Mouse (Mus musculus) left cerebral cortex, postnatal 36 days (tissue): Measurements from ENCODE around the gene Slc8a3. TPM values are rescaled to one million over a fixed set of nuclear protein-coding genes. Genes with fewer than 3 reads are reported as not detected.
A peak's percentile ranks its signal among the peaks of the same experiment; 100 is the strongest.
"Not testable (repeated sequence)": the region's sequence is repeated elsewhere in the genome, so short reads cannot be mapped to it uniquely, and the experiment has no call there.

ENCODE experiments used
- DNase-seq, 2 experiments: peaks; one replicate each; pipeline ENCODE4 v3.0.0; 2021 to 2022; ENCODE audit warnings: low spot score in 2 of 2, mixed read lengths in 1 of 2
- intact Hi-C: fragments of 180-260 bp; cut with DNase I; formaldehyde crosslinking; loops from one replicate; pipeline ENCODE4 v1.15.1; 2025
- total RNA-seq, 2 experiments: library from RNA; stranded (reverse); gene quantifications; 2 replicates each; pipeline ENCODE4 v1.2.3; 2021

Slc8a3 gene
- 10 to 100 TPM; 19.6 to 22.9 TPM for total RNA-seq

DNA sequence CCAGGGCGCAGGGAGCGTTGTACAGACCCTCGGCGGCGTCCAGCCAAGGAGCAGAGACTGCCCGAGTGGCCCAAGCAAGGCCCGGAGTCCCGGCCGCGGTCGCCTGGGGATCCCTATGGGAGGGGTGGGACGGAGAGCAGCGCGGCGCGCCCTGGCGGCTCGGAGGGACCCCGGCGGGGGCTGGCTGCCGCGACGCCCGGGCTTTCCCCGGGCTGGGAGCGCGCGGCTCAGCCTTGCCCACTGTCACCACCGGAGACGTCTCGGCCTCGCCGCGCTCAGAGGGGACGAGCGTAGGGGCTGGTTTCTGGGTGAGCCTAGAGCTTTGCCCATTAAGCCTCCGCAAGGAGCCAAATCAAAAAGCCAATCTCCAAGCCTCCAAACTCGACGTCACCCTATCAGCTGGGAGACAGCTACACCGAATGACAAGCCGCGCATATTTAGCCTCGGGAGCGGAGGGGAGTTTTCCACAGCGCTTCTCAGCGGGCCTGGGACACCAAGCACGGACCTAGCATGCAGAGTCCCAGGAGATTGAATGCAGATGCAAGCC, at the start of gene Slc8a3:
Slc8a3 (minus strand) TSS at position 306 of the 547 bp plus-strand sequence.
- intact Hi-C loops = loop anchor here (5.0 kb wide), 3 partner anchors 41 to 136 kb away; no protein-coding TSS in a partner anchor
- peak in 1 of 2 experiments; percentile 69 for DNase-seq

DNA sequence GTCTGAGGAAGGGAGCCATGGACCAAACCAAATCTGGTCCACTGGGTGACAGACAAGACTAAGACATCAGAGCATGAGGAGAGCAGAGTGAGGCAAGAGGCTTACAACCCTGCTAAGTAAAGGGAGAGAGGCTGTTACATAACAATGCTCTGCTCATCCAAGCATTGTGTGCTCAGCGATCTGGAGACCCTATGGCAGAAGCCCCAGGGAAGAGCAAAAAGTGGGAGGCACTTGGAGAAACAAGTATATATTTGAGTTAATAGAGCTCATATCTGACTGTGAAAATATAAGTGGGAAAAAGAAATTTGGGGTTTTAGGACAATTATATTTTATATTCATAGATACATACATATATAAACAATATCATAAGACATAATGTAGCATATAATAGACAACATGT, 46.4 kb upstream of the Slc8a3 start, which contains the start of gene Gm4787:
Gm4787 (minus strand) TSS at position 101 of the 400 bp plus-strand sequence.
- intact Hi-C loops, DNase-seq: not testable (repeated sequence)

DNA sequence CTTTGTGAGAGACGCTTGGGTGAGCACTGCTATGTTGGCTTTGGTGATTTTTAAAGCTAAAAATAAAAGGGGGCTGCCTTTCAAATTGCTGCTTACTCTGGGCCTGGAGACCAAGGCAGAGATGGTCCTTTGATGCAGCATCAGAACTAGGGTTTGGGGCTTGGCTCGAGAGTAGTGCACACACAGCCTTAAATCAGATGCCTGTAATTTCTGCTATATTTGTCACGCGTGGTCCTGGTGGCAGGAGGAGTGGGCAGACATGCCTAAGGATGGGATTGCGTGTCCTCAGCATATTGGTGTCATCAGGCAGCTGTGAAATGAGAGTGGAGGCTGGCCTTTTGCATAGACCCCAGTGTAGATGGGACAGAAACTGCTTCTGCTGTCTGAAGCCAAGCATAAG, 861 bp upstream of the Slc8a3 start:
- intact Hi-C loops = loop anchor here (5.0 kb wide), 3 partner anchors 42 to 137 kb away; no protein-coding TSS in a partner anchor
- no peak for DNase-seq

DNA sequence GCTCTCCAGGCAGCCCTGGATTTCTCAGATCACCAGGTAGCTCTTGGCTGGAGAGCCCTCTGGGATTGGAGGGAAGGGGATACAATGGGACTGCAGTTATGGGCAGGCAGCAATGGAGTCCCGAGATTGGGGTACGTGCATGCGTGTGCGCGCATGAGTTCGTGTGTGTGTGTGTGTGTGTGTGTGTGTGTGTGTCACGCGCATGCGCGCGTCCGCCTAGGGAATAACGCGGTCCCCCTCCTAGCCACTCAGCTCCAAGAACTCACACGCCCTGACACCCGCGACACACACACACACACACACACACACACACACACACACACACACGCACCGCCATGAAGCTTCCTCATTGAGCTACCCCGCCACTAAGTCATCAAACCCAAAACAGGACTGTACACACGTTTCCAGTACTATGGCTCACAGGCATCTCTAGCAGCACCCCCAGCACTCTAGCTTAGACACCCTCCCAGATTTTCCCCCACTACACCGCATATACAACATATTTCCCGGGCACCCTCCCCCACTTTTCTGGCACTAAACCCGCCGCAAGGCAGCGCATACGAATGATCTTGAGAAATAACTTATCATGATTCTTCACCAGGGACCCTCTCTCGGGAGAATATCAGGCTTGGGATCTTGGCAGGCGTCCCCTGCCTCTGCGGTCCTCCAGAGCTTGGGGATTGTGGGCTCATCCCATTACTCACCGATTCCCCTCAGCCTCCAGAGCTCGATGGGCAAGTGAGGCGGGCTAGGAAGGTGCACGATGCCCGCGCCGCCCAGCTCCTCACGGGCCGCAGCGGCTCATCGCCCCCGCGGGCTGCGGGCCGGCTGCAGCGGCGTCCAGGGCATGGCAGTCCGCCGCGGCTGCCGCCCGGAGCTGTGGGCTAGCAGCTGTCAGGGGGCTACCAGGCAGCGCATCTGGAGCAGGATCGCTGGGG, 774 bp downstream of the Slc8a3 start:
- intact Hi-C loops = loop anchor here (5.0 kb wide), 3 partner anchors 40 to 135 kb away; no protein-coding TSS in a partner anchor
- peak; percentile 61 to 69 for DNase-seq

DNA sequence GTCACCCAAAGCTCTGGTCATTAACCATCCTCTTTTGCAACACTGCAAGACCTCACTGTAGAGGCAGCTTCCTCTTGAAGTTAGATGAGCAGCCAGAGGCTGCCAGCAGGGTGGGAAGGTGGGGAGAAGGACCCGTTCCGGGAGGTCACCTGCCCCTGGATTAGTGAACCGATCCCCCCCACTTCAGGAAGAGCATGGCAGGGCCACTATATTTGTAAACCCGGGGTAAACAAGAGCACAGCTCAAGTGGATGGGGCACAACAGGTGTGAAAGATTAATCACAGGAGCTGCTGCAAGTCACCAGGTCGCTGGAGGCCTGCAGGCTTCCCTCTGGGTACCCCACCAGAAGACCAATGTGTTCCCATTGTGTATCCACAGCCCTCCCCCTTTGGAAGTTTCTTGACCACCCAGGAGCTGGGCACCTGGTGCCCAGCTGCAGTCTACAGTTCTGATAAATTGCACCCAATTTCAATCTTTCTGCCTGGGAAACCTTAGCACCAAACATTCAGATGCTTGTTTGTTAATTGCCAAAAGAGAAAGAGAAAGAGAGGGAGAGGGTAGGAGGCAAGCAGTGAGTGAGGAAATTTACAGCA, 1.8 kb downstream of the Slc8a3 start:
- intact Hi-C loops = loop anchor here (5.0 kb wide), 3 partner anchors 39 to 134 kb away; no protein-coding TSS in a partner anchor
- DNase-seq = no peak

DNA sequence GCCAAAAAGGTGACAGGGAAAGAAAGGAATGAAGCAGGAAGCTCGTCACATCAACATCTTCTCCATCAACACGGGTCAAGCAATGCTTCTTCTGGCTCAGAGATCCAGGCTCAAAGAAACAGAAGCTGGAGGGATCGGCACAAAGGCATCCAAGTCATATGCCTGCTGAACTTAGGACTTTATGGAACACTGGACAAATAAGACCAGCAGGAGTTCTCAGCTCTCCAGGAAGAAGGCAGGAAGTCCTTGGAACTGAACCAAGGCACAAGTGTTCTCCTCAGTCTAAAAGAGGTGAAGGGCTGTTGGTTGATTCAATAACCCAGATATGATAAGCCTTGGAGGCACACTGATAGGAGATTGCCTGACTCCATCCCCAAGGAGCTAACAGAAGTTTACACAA, 8.0 kb downstream of the Slc8a3 start:
- no peak for DNase-seq
- intact Hi-C loops = no loop called here

DNA sequence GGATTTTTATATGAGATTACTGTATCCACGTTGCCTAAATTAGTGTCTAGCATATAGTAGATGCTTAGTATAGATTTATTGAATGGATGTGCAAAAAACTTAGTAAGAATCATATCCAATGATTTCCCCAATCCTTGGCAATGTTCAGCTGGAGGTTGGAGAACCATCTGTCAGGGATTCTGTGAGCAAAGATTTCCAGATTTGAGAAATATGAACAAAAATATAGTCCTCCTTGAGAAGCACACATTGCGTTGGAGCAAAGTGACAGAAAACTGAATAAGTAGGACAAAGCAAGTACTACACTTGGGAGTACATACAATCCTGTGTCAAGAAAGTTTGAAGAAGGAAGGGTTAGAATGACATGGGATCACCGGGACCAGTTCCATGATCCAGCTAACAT, 8.9 kb downstream of the Slc8a3 start:
- intact Hi-C loops = no loop called here
- peak; percentile 23 to 30 for DNase-seq

DNA sequence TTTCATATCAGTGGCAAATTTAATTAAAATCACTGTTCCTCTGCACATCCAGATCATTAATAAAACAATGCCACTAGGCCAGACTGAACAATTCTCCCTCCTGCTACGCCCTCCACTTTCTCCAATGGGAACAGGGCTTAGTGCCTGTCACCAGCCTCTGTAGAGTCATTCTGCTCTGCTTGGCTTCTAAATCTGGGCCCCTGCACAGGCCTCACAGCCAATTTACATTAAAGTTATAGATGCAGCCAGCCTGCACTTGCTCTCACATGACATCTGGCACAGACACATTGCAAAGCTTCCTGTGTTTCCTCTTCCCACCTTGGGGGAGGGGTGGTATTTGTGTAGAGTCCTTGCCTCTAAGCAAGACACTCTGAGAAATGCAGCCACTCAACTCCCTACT, 12.0 kb downstream of the Slc8a3 start:
- intact Hi-C loops = no loop called here

DNA sequence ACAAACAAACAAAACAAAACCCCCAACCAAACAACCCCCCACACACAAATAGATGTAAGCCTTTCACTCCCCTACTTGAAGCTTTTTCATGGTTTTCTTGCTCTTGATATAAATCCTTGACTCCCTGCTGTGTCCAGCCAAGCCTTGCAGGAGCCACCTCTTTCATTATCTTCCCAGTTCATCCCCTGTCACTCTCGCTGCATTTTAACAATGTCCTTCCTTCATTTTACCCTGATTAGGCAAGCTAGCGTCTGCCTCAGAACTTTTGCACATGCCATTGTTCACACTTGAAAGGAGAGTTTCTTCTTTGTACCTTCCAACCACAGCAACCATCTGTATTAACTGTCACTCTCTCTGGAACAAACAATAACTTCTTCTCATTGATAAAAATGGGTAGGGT, 15.2 kb downstream of the Slc8a3 start:
- intact Hi-C loops = no loop called here
- DNase-seq = no peak

More for the DNA sequence above, 12.0 kb downstream of the Slc8a3 start:
- DNase-seq = no peak

DNA sequence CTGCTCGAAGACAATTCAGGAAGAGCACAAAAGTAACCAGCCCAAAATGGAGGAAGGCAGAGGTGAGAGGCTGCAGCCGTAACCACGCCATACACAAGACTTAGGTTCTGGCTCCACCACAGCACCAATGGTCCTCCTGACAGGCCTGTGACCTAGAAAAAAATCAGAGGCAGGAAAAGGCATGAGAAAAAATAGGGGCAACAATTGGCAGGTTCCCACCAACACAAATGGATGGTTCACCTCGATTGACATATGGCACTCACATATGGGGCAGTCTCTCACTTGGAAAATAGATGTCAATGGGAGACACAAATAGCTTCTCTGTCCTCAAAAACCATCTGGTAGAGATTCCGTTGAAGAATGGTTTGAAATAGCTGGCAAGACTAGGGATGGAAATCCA, 17.0 kb downstream of the Slc8a3 start:
- DNase-seq = peak in 1 of 2 experiments; percentile 7
- intact Hi-C loops = no loop called here

DNA sequence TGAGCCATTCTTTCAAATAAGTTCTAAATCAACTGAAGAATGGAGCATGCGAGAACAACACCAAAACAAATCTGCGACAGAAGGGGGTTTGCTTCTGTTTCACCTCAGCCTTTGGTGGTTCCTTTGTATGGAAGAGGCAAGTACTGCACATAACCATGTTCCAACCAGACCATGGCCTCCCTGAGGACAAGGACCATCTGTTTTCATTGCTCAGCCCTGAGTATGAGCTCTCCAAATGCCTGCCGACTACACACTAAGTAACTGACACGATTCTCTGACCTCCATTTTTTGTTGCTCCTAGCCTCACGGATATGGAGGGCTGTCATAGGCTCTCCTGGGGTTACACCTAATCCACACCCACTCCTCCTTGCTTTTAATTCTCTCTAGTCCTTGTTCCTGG, 29.4 kb downstream of the Slc8a3 start:
- DNase-seq = no peak
- intact Hi-C loops = no loop called here

DNA sequence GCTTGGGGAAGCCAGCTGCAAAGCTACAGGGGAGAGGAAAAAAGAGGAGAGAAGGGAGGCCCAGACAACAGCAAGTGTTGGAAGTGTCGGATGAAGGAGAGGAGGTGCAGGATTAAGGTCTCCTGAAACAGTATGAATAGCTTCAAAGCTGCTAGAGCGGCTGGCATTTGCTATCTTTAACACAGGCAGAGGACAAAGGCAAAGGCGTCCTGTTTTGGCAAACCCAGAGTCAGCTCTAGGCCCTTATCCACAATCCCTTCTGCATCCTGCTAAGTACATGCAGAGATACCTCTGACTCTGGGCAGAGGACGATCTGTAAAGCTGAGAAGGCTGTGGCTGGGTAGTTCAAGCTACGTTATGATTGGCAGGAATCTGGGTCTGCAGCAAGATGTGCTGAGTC, 38.4 kb downstream of the Slc8a3 start:
- intact Hi-C loops = loop anchor here (5.0 kb wide), 2 partner anchors 38 to 67 kb away; partner anchors contain the start of gene Slc8a3
- DNase-seq = no peak

DNA sequence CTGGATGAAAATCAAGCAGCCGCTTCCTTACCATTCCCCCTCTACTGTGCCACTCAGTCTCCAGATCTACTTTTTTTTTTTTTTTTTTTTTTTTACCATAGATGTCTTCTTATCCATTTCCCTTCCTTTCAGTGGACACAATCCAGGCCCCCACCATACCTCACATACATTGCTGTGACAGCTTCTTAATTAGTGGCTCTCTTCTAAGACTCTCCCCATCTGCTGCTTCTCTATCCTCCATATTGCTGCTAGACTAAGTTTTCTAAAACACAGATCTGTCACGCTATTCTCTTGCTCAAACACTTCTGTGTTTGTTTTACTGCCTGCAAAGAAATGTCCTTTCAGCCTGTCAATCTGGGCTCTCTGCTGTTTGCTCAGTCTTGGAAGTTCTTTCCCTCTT, 54.9 kb downstream of the Slc8a3 start:
- no peak for DNase-seq
- intact Hi-C loops = no loop called here

DNA sequence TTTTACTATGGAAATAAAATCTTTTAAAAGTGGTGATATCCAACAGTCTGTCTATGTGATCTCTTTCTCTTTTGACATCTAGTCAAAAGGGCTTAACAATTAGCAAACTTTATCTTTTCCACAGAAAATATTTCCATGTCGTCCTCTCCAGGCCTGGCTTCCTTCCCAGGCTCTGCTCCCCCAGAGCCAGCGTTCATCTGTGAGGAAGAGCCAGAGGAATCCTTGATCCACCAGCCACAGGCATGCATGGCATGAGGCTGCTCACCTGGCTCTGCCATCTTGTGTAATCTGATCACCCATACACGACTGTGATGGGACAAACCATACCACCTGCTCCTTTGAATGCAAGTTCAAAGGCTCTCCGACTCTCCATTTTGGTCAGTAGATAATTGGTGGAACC, 58.4 kb downstream of the Slc8a3 start:
- no peak for DNase-seq
- intact Hi-C loops = no loop called here

DNA sequence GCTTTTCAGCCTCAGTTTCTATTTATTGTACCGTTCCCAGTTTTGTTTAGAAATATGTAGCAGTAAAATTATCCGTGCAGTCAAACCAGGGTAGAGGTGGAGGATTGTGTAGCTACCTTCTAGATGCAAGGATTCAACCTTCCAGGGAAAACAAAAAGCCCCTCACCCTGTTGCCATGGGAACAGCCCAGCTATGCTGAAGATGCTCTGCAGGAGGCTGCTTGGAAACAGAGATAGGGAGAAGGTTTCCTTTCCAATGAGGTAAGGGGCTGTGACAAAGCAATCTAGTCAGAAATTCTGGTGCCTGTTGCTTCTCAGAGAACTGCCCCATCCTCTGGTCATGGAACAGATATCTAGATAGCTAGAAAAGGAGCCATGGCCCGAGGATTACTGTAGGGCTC, 59.6 kb downstream of the Slc8a3 start:
- intact Hi-C loops = no loop called here
- DNase-seq = no peak

DNA sequence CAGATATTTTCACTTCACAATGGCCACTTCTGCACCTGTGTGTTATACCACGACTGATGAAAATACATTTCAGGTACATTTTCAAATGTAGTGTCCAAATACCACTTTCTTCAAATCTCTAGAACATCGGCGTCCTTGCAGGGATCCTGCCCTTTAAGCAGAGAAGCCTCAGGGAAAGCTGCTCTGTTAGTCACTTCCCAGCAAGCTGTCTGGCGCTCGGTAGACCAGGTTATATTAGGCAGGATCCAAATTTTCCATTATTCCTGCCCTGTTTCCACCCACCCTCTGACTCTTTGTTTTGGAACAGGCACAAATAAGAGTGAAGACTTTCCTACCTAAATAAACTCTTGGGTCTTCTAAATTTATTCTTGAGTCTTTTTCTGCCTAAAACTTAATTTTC, 63.7 kb downstream of the Slc8a3 start:
- no peak for DNase-seq
- intact Hi-C loops = no loop called here

DNA sequence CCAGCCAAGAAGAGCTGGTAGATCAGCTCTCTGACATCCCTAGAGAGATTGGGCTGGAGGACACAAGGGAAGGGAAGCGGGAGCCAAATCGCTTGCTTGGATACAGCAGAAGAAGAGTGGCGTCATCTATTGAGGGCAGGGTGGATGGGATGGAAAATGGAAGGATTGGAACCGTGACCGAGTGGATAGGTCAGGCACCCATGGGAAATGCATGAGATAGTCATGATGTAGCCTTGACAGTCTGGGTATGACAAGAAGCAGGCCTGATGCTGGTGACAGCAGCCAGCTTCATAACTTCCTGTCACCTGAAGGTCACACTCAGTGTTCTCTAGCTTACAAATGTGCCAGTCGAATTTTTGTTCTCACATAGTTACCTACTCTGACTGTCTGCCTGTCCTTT, 70.2 kb downstream of the Slc8a3 start:
- no peak for DNase-seq
- intact Hi-C loops = no loop called here

DNA sequence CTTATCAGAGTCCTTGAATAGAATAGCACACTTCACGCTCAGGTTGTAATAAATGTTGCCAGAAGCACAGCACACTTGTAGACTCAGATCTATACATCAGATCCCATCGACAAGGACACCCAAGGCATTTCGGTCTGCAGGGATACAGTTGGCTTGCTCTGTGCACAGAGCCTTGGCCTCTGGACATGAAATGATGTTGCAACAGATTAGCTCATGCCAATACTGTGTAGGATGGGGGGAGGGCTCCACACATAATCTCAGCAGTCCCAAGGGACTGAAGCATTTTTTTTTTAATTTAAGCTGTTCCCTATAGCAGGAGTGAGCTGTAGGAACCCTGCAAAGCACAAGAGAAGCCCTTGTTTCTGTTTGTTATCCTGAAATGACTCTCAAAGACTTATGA, 74.8 kb downstream of the Slc8a3 start:
- intact Hi-C loops = no loop called here
- DNase-seq = no peak

DNA sequence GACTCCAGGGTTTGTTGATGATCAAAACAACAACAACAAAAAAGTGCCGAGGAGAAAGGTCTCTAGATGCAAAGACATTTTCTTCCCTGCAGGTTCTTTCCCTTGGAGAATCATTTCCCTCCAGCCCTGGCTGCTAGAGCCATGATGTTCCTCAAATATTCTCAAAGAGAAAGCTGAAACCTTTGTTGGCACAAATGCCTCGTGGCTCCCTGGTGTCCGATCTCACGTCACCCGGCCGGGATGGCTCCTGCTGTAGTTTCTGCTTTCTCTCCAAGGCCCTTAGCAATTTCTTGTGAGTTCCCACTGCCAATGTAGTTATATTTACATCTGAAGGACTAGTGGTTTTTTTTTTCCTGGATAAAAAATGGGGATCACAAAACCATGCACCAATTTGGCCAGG, 87.6 kb downstream of the Slc8a3 start:
- no peak for DNase-seq
- intact Hi-C loops = no loop called here

DNA sequence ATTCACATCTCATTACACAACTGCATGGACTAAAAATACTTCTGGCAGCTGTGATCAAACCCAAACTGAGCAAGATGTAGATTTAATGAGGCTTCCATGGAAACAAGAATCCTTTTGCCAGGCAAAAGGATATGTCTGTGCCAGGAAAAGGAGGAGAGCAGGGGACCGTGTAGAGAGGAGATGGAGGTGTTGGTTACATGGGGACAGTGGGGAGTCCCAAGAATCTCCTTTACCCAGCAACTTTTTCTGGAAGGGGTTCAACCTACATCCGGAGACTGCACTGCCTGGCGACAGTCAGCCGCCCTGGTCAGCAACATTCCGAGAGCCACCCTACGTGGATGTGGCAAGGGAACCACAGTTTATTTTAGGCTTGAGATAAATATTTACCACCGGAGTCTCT, 88.0 kb downstream of the Slc8a3 start:
- intact Hi-C loops = no loop called here
- DNase-seq = peak in 1 of 2 experiments; percentile 20
